Mouse (Mus musculus): ENCODE results near the gene Grhl1. TPM values are rescaled to one million over a fixed set of nuclear protein-coding genes. Genes with fewer than 3 reads are reported as not detected.
"Not testable (repeated sequence)": the region's sequence is repeated elsewhere in the genome, so short reads cannot be mapped to it uniquely, and the experiment has no call there.

The Grhl1 gene
- polyA plus RNA-seq, 1 experiment from 2014 or later: 0.48 TPM

GRCm38 (mm10) chr12:24627215-24627614 is 55.1 kb downstream of the Grhl1 start:
- ATAC-seq (ENCODE audit: low read depth): no peak
- no peak overlapping the region for H3K4me2 ChIP-seq (ENCODE audit: low read depth, low read length)
- no peak overlapping the region for H3K27ac ChIP-seq (ENCODE audit: low read depth, low read length)
- 72% methylated on average over 3 of the region's 3 CpGs for WGBS
- no peaks in the 10 kb centered on the region for H3K36me3 ChIP-seq (ENCODE audit: control insufficient read depth, insufficient read depth, low read length)
- H3K9ac ChIP-seq (replicated peaks; ENCODE audit: low read depth, low read length): no peak overlapping the region
- no peak overlapping the region for H3K4me3 ChIP-seq (ENCODE audit: low read depth, low read length)
- no peaks in the 10 kb centered on the region for H3K27me3 ChIP-seq (ENCODE audit: control insufficient read depth, insufficient read depth, low read length)
- H3K9me3 ChIP-seq (ENCODE audit: control insufficient read depth, low read length): no peaks in the 10 kb centered on the region
- no peaks in the 10 kb centered on the region for H3K4me1 ChIP-seq (ENCODE audit: control insufficient read depth, insufficient read depth, low read length)

- Histone ChIP-seq H3K4me2 (ENCODE audit: low read depth, low read length) (no peak overlapping the region), H3K4me3 (ENCODE audit: low read depth, low read length) (no peak overlapping the region), H3K36me3 (ENCODE audit: control insufficient read depth, insufficient read depth, low read length) (no peaks in the 10 kb centered on the region), H3K27me3 (ENCODE audit: control insufficient read depth, insufficient read depth, low read length) (no peaks in the 10 kb centered on the region), H3K9ac (replicated peaks; ENCODE audit: low read depth, low read length) (no peak overlapping the region), H3K4me1 (ENCODE audit: control insufficient read depth, insufficient read depth, low read length) (no peaks in the 10 kb centered on the region), H3K9me3 (ENCODE audit: control insufficient read depth, low read length) (no peaks in the 10 kb centered on the region), H3K27ac (ENCODE audit: low read depth, low read length) (no peak overlapping the region)
- ATAC-seq (ENCODE audit: low read depth): no peak
- WGBS: 88% methylated on average over 1 of the region's 1 CpGs
Observed at GRCm38 (mm10) chr12:24630220-24630619, 58.1 kb downstream of the Grhl1 start.

- Histone ChIP-seq H3K9me3 (ENCODE audit: control insufficient read depth, low read length) (no peaks in the 10 kb centered on the region), H3K36me3 (ENCODE audit: control insufficient read depth, insufficient read depth, low read length) (no peaks in the 10 kb centered on the region), H3K9ac (replicated peaks; ENCODE audit: low read depth, low read length) (no peak overlapping the region), H3K4me1 (ENCODE audit: control insufficient read depth, insufficient read depth, low read length) (no peaks in the 10 kb centered on the region), H3K4me3 (ENCODE audit: low read depth, low read length) (no peak overlapping the region), H3K27me3 (ENCODE audit: control insufficient read depth, insufficient read depth, low read length) (no peaks in the 10 kb centered on the region), H3K4me2 (ENCODE audit: low read depth, low read length) (no peak overlapping the region), H3K27ac (ENCODE audit: low read depth, low read length) (no peak overlapping the region)
- WGBS: 51% methylated on average over 4 of the region's 4 CpGs
- no peak for ATAC-seq (ENCODE audit: low read depth)
Observed at GRCm38 (mm10) chr12:24632404-24632803, 60.3 kb downstream of the Grhl1 start.

GRCm38 (mm10) chr12:24633753-24634191 is 61.7 kb downstream of the Grhl1 start:
- WGBS: 90% methylated on average over 1 of the region's 1 CpGs
- Histone ChIP-seq H3K4me1 (ENCODE audit: control insufficient read depth, insufficient read depth, low read length) (no peaks in the 10 kb centered on the region), H3K36me3 (ENCODE audit: control insufficient read depth, insufficient read depth, low read length) (no peaks in the 10 kb centered on the region), H3K4me2 (ENCODE audit: low read depth, low read length) (no peak overlapping the region), H3K27me3 (ENCODE audit: control insufficient read depth, insufficient read depth, low read length) (no peaks in the 10 kb centered on the region), H3K4me3 (ENCODE audit: low read depth, low read length) (no peak overlapping the region), H3K27ac (ENCODE audit: low read depth, low read length) (no peak overlapping the region), H3K9me3 (ENCODE audit: control insufficient read depth, low read length) (no peaks in the 10 kb centered on the region), H3K9ac (replicated peaks; ENCODE audit: low read depth, low read length) (no peak overlapping the region)
- ATAC-seq (ENCODE audit: low read depth): no peak

GRCm38 (mm10) chr12:24634212-24634611 is 62.1 kb downstream of the Grhl1 start:
- H3K9ac ChIP-seq (replicated peaks; ENCODE audit: low read depth, low read length): no peak overlapping the region

GRCm38 (mm10) chr12:24634648-24635047 is 62.6 kb downstream of the Grhl1 start:
- Histone ChIP-seq H3K4me1 (ENCODE audit: control insufficient read depth, insufficient read depth, low read length) (no peaks in the 10 kb centered on the region), H3K9me3 (ENCODE audit: control insufficient read depth, low read length) (no peaks in the 10 kb centered on the region), H3K27ac (ENCODE audit: low read depth, low read length) (no peak overlapping the region), H3K4me3 (ENCODE audit: low read depth, low read length) (no peak overlapping the region), H3K36me3 (ENCODE audit: control insufficient read depth, insufficient read depth, low read length) (no peaks in the 10 kb centered on the region), H3K4me2 (ENCODE audit: low read depth, low read length) (no peak overlapping the region), H3K27me3 (ENCODE audit: control insufficient read depth, insufficient read depth, low read length) (no peaks in the 10 kb centered on the region), H3K9ac (replicated peaks; ENCODE audit: low read depth, low read length) (no peak overlapping the region)
- 92% methylated on average over 3 of the region's 3 CpGs for WGBS
- no peak for ATAC-seq (ENCODE audit: low read depth)

More at GRCm38 (mm10) chr12:24634212-24634611, 62.1 kb downstream of the Grhl1 start:
- Histone ChIP-seq H3K27ac (ENCODE audit: low read depth, low read length) (no peak overlapping the region), H3K9me3 (ENCODE audit: control insufficient read depth, low read length) (no peaks in the 10 kb centered on the region), H3K4me3 (ENCODE audit: low read depth, low read length) (no peak overlapping the region), H3K4me2 (ENCODE audit: low read depth, low read length) (no peak overlapping the region), H3K4me1 (ENCODE audit: control insufficient read depth, insufficient read depth, low read length) (no peaks in the 10 kb centered on the region), H3K36me3 (ENCODE audit: control insufficient read depth, insufficient read depth, low read length) (no peaks in the 10 kb centered on the region), H3K27me3 (ENCODE audit: control insufficient read depth, insufficient read depth, low read length) (no peaks in the 10 kb centered on the region)
- ATAC-seq (ENCODE audit: low read depth): no peak
- 86% methylated on average over 4 of the region's 4 CpGs for WGBS

GRCm38 (mm10) chr12:24638787-24639186 is 66.7 kb downstream of the Grhl1 start:
- H3K36me3 ChIP-seq (ENCODE audit: control insufficient read depth, insufficient read depth, low read length); H3K4me1 ChIP-seq (ENCODE audit: control insufficient read depth, insufficient read depth, low read length); ATAC-seq (ENCODE audit: low read depth); H3K9me3 ChIP-seq (ENCODE audit: control insufficient read depth, low read length); H3K27me3 ChIP-seq (ENCODE audit: control insufficient read depth, insufficient read depth, low read length); H3K4me3 ChIP-seq (ENCODE audit: low read depth, low read length); H3K27ac ChIP-seq (ENCODE audit: low read depth, low read length); H3K9ac ChIP-seq (replicated peaks; ENCODE audit: low read depth, low read length); H3K4me2 ChIP-seq (ENCODE audit: low read depth, low read length): not testable (repeated sequence)
- 97% methylated on average over 10 of the region's 10 CpGs for WGBS

- H3K9ac ChIP-seq (replicated peaks; ENCODE audit: low read depth, low read length): no peak overlapping the region
- H3K27me3 ChIP-seq (ENCODE audit: control insufficient read depth, insufficient read depth, low read length): no peaks in the 10 kb centered on the region
- H3K9me3 ChIP-seq (ENCODE audit: control insufficient read depth, low read length): no peaks in the 10 kb centered on the region
- peak; percentile 95 for ATAC-seq (ENCODE audit: low read depth)
- no peaks in the 10 kb centered on the region for H3K36me3 ChIP-seq (ENCODE audit: control insufficient read depth, insufficient read depth, low read length)
- WGBS: 50% methylated on average over 4 of the region's 4 CpGs
- H3K4me3 ChIP-seq (ENCODE audit: low read depth, low read length): no peak overlapping the region
- H3K4me1 ChIP-seq (ENCODE audit: control insufficient read depth, insufficient read depth, low read length): no peaks in the 10 kb centered on the region
- 0 out of 2 replicates have a peak overlapping the region, but pooled peaks have one; percentile 16 for H3K27ac ChIP-seq (ENCODE audit: low read depth, low read length)
- H3K4me2 ChIP-seq (ENCODE audit: low read depth, low read length): no peak overlapping the region
Observed at GRCm38 (mm10) chr12:24642370-24642802, 70.3 kb downstream of the Grhl1 start.

- no peak overlapping the region for H3K4me3 ChIP-seq (ENCODE audit: low read depth, low read length)
- no peak overlapping the region for H3K27ac ChIP-seq (ENCODE audit: low read depth, low read length)
- no peaks in the 10 kb centered on the region for H3K9me3 ChIP-seq (ENCODE audit: control insufficient read depth, low read length)
- WGBS: 56% methylated on average over 1 of the region's 1 CpGs
- no peak overlapping the region for H3K4me2 ChIP-seq (ENCODE audit: low read depth, low read length)
- no peaks in the 10 kb centered on the region for H3K27me3 ChIP-seq (ENCODE audit: control insufficient read depth, insufficient read depth, low read length)
- H3K4me1 ChIP-seq (ENCODE audit: control insufficient read depth, insufficient read depth, low read length): no peaks in the 10 kb centered on the region
- ATAC-seq (ENCODE audit: low read depth): no peak
- no peaks in the 10 kb centered on the region for H3K36me3 ChIP-seq (ENCODE audit: control insufficient read depth, insufficient read depth, low read length)
- no peak overlapping the region for H3K9ac ChIP-seq (replicated peaks; ENCODE audit: low read depth, low read length)
Observed at GRCm38 (mm10) chr12:24644125-24644571, 72.1 kb downstream of the Grhl1 start.
